Mouse (Mus musculus) cerebellum, adult 2 months (tissue): Measurements from ENCODE around the gene Slc1a2.

ENCODE experiments used
- CTCF ChIP-seq: fragments of 200-500 bp; IDR thresholded peaks from 2 replicates; pipeline ENCODE4 v1.5.1; 2011; ENCODE audit warnings: low read depth, mild to moderate bottlenecking, control low read depth, low read length, moderate library complexity, borderline replicate concordance; ENCODE audit not compliant: insufficient read depth
- POLR2A ChIP-seq: fragments of 200-500 bp; IDR thresholded peaks from 2 replicates; pipeline ENCODE4 v1.6.1; 2011; ENCODE audit warnings: low read length, control low read depth, borderline replicate concordance; ENCODE audit not compliant: insufficient read depth

GRCm38 (mm10) chr2:102820225-102820711, 161.8 kb downstream of the Slc1a2 start:
- no peak for TF ChIP-seq POLR2A
- no peak for TF ChIP-seq CTCF
